Mouse (Mus musculus) lung, embryonic 15.5 days (tissue): ENCODE results near the gene Dpp4. TPM values are rescaled to one million over a fixed set of nuclear protein-coding genes. Genes with fewer than 3 reads are reported as not detected.

Experiments
- ATAC-seq: fragments of 200-750 bp; cut with Nextera tagmentation; 2 replicates; pipeline ENCODE4 v1.8.0; 2017; ENCODE audit warnings: moderate number of reproducible peaks, borderline replicate concordance; ENCODE audit not compliant: low FRiP score, low TSS enrichment; ENCODE audit errors: extremely low read depth
- H3K27ac ChIP-seq: fragments of 300-500 bp; sonication (generic); 2 replicates; pipeline ENCODE4 v1.5.1; 2015; ENCODE audit warnings: moderate library complexity, mild to moderate bottlenecking, inconsistent platforms
- H3K27me3 ChIP-seq: fragments of 300-500 bp; sonication (generic); 2 replicates; pipeline ENCODE4 v1.6.1; 2015; ENCODE audit warnings: inconsistent platforms
- H3K36me3 ChIP-seq: fragments of 300-500 bp; sonication (generic); 2 replicates; pipeline ENCODE4 v1.6.1; 2015; ENCODE audit warnings: inconsistent platforms
- H3K4me1 ChIP-seq: fragments of 300-500 bp; sonication (generic); 2 replicates; pipeline ENCODE4 v1.6.1; 2015; ENCODE audit warnings: inconsistent platforms
- H3K4me2 ChIP-seq: fragments of 300-500 bp; sonication (generic); 2 replicates; pipeline ENCODE4 v1.6.1; 2015; ENCODE audit warnings: inconsistent platforms, mild to moderate bottlenecking, moderate library complexity
- H3K4me3 ChIP-seq: fragments of 300-500 bp; sonication (generic); 2 replicates; pipeline ENCODE4 v1.5.1; 2015; ENCODE audit warnings: mild to moderate bottlenecking, inconsistent platforms
- H3K9ac ChIP-seq: fragments of 300-500 bp; sonication (generic); 2 replicates; pipeline ENCODE4 v1.6.1; 2015; ENCODE audit warnings: inconsistent platforms
- H3K9me3 ChIP-seq: fragments of 300-500 bp; sonication (generic); 2 replicates; pipeline ENCODE4 v1.6.1; 2016; ENCODE audit warnings: inconsistent platforms
- WGBS: fragments of 180-500 bp; shearing (Covaris S2); methylation state at CpG from one replicate; pipeline ENCODE4 v1.1.7; 2015; 5-methylcytosine and 5-hydroxymethylcytosine counted together
- polyA plus RNA-seq: library from polyadenylated mRNA; unstranded; fragments of >200 nt; fragmentation: Nextera tagmentation; extraction: Ambion mirVana; gene quantifications from 2 replicates; pipeline ENCODE4 v1.2.1, GENCODE M21; 2015

Dpp4 gene
- polyA plus RNA-seq, 1 experiment from 2014 or later = 31.2 TPM

GRCm38 (mm10) chr2:62431245-62431795, 19.3 kb upstream of the Dpp4 start:
- no peaks in the 10 kb centered on the region for H3K4me1 ChIP-seq
- no peaks in the 10 kb centered on the region for H3K27me3 ChIP-seq
- H3K4me3 ChIP-seq = no peak overlapping the region
- no peak for ATAC-seq
- 79% methylated on average over 8 of the region's 8 CpGs for WGBS
- no peaks in the 10 kb centered on the region for H3K36me3 ChIP-seq
- H3K9ac ChIP-seq = no peak overlapping the region
- H3K4me2 ChIP-seq = no peak overlapping the region
- no peak overlapping the region for H3K27ac ChIP-seq
- no peaks in the 10 kb centered on the region for H3K9me3 ChIP-seq

GRCm38 (mm10) chr2:62425941-62426340, 13.9 kb upstream of the Dpp4 start:
- Histone ChIP-seq H3K9me3 (no peaks in the 10 kb centered on the region), H3K27ac (no peak overlapping the region), H3K9ac (no peak overlapping the region), H3K4me3 (no peak overlapping the region), H3K4me1 (no peaks in the 10 kb centered on the region), H3K27me3 (no peaks in the 10 kb centered on the region), H3K36me3 (no peaks in the 10 kb centered on the region), H3K4me2 (no peak overlapping the region)
- ATAC-seq = no peak
- 82% methylated on average over 3 of the region's 3 CpGs for WGBS

- Histone ChIP-seq H3K4me3 (no peak overlapping the region), H3K9me3 (no peaks in the 10 kb centered on the region), H3K9ac (no peak overlapping the region), H3K27ac (no peak overlapping the region), H3K4me1 (no peaks in the 10 kb centered on the region), H3K27me3 (no peaks in the 10 kb centered on the region), H3K36me3 (no peaks in the 10 kb centered on the region), H3K4me2 (no peak overlapping the region)
- no peak for ATAC-seq
- WGBS = 33% methylated on average over 4 of the region's 4 CpGs
These were observed 11.3 kb upstream of the Dpp4 start for GRCm38 (mm10) chr2:62423343-62423776.

GRCm38 (mm10) chr2:62422515-62423342, 10.7 kb upstream of the Dpp4 start:
- H3K4me3 ChIP-seq = no peak overlapping the region
- no peaks in the 10 kb centered on the region for H3K4me1 ChIP-seq
- no peak overlapping the region for H3K27ac ChIP-seq
- no peak overlapping the region for H3K4me2 ChIP-seq
- WGBS = 61% methylated on average over 6 of the region's 6 CpGs
- no peak overlapping the region for H3K9ac ChIP-seq
- H3K36me3 ChIP-seq = no peaks in the 10 kb centered on the region
- no peaks in the 10 kb centered on the region for H3K27me3 ChIP-seq
- no peak for ATAC-seq
- no peaks in the 10 kb centered on the region for H3K9me3 ChIP-seq

- H3K4me3 ChIP-seq = no peak overlapping the region
- no peak for ATAC-seq
- no peaks in the 10 kb centered on the region for H3K27me3 ChIP-seq
- no peak overlapping the region for H3K27ac ChIP-seq
- H3K4me2 ChIP-seq = no peak overlapping the region
- H3K9me3 ChIP-seq = no peaks in the 10 kb centered on the region
- H3K36me3 ChIP-seq = no peaks in the 10 kb centered on the region
- H3K9ac ChIP-seq = no peak overlapping the region
- WGBS = 89% methylated on average over 4 of the region's 4 CpGs
- no peaks in the 10 kb centered on the region for H3K4me1 ChIP-seq
These were observed 9.2 kb upstream of the Dpp4 start for GRCm38 (mm10) chr2:62421229-62421628.

GRCm38 (mm10) chr2:62420045-62420444, 8.0 kb upstream of the Dpp4 start:
- Histone ChIP-seq H3K27me3 (no peaks in the 10 kb centered on the region), H3K27ac (no peak overlapping the region), H3K36me3 (no peaks in the 10 kb centered on the region), H3K9me3 (no peaks in the 10 kb centered on the region), H3K4me3 (no peak overlapping the region), H3K9ac (no peak overlapping the region), H3K4me1 (no peaks in the 10 kb centered on the region), H3K4me2 (no peak overlapping the region)
- no peak for ATAC-seq
- 79% methylated on average over 3 of the region's 3 CpGs for WGBS

- Histone ChIP-seq H3K9ac (no peak overlapping the region), H3K27ac (no peak overlapping the region), H3K27me3 (no peaks in the 10 kb centered on the region), H3K4me2 (no peak overlapping the region), H3K4me3 (no peak overlapping the region), H3K9me3 (no peaks in the 10 kb centered on the region), H3K36me3 (no peaks in the 10 kb centered on the region), H3K4me1 (peaks cover under 1% of the 10 kb centered on the region; the same call in 1 of the 2 replicates)
- no peak for ATAC-seq
- 50% methylated on average over 1 of the region's 1 CpGs for WGBS
These were observed 5.2 kb upstream of the Dpp4 start for GRCm38 (mm10) chr2:62417233-62417632.

- ATAC-seq = peak; percentile 89
- H3K36me3 ChIP-seq = no peaks in the 10 kb centered on the region
- 5% methylated on average over 47 of the region's 47 CpGs for WGBS
- peak overlapping the region; percentile 87 for H3K4me2 ChIP-seq
- peak overlapping the region; percentile 48 for H3K4me3 ChIP-seq
- peak overlapping the region; percentile 46 for H3K9ac ChIP-seq
- peaks cover 30% of the 10 kb centered on the region; the same call in 1 of the 2 replicates for H3K4me1 ChIP-seq
- peak overlapping the region; percentile 79 for H3K27ac ChIP-seq
- no peaks in the 10 kb centered on the region for H3K9me3 ChIP-seq
- no peaks in the 10 kb centered on the region for H3K27me3 ChIP-seq
These were observed 585 bp downstream of the Dpp4 start for GRCm38 (mm10) chr2:62411211-62412080.

- ATAC-seq = no peak; the same call in 1 of the 2 replicates
These were observed 3.3 kb downstream of the Dpp4 start for GRCm38 (mm10) chr2:62408701-62409201.

GRCm38 (mm10) chr2:62408216-62408615, 3.8 kb downstream of the Dpp4 start:
- no peak overlapping the region for H3K4me2 ChIP-seq
- no peaks in the 10 kb centered on the region for H3K36me3 ChIP-seq
- no peaks in the 10 kb centered on the region for H3K9me3 ChIP-seq
- peak overlapping the region; percentile 63 for H3K27ac ChIP-seq
- 76% methylated on average over 5 of the region's 5 CpGs for WGBS
- ATAC-seq = no peak
- H3K27me3 ChIP-seq = no peaks in the 10 kb centered on the region
- no peak overlapping the region for H3K9ac ChIP-seq
- peaks cover 36% of the 10 kb centered on the region for H3K4me1 ChIP-seq
- no peak overlapping the region for H3K4me3 ChIP-seq

More at GRCm38 (mm10) chr2:62408701-62409201, 3.3 kb downstream of the Dpp4 start:
- WGBS = 15% methylated on average over 4 of the region's 4 CpGs
- Histone ChIP-seq H3K9ac (no peak overlapping the region), H3K4me1 (peaks cover 34% of the 10 kb centered on the region), H3K4me2 (peak overlapping the region; percentile 31; the same call in 1 of the 2 replicates), H3K27ac (peak overlapping the region; percentile 63), H3K4me3 (no peak overlapping the region), H3K36me3 (no peaks in the 10 kb centered on the region), H3K9me3 (no peaks in the 10 kb centered on the region), H3K27me3 (no peaks in the 10 kb centered on the region)

- Histone ChIP-seq H3K9ac (no peak overlapping the region), H3K27me3 (no peaks in the 10 kb centered on the region), H3K27ac (no peak overlapping the region), H3K4me1 (peaks cover 12% of the 10 kb centered on the region; the same call in 1 of the 2 replicates), H3K36me3 (no peaks in the 10 kb centered on the region), H3K4me3 (no peak overlapping the region), H3K4me2 (no peak overlapping the region), H3K9me3 (no peaks in the 10 kb centered on the region)
- 47% methylated on average over 5 of the region's 5 CpGs for WGBS
- no peak for ATAC-seq
These were observed 8.4 kb downstream of the Dpp4 start for GRCm38 (mm10) chr2:62403556-62404135.
